Mouse (Mus musculus) cerebellum, postnatal 4 days (tissue): ENCODE measurements around the gene Nceh1.
"Not testable (repeated sequence)": the region's sequence is repeated elsewhere in the genome, so short reads cannot be mapped to it uniquely, and the experiment has no call there.

Experiments used
- DNase-seq, 2 experiments: peaks; one replicate each; pipeline ENCODE4 v3.0.0; 2022; ENCODE audit warnings: low spot score in 2 of 2, mixed read lengths in 1 of 2

The Nceh1 gene

DNA sequence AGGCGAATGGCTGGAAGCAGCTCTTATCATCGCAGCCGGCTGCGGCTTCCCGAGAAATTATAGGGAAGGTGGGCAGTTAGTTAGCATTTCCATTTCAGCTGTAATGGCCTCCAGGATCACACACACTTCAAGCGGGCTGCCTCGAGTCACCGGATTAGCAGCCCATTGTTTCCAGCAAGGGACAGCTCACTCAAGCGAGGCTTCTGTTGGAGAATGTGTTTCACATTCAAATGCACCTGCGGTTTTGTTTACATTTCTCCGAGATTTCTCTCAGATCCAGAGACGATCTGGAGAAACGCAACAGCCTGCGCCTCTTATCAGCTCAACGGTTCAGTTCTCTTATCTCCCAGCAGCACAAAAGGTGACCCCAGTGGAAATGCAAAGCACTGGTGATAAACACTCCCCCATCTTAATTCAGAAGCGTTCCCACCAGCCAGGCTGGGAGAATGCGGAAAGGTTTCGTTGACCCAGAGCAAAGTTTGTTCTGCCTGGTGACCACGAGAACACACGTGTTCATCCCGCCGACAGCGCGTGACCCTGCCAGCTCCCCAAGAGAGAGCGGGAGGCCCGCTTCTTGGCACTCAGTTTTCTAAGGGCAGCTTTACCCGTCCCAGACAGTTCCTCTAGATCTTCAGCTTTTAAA is 100.4 kb downstream of the Nceh1 start:
- peak in 1 of 2 experiments; percentile 5 for DNase-seq

- DNase-seq, result no peak
Observed at GRCm38 (mm10) chr3:27283796-27284195, 101.0 kb downstream of the Nceh1 start.

DNA sequence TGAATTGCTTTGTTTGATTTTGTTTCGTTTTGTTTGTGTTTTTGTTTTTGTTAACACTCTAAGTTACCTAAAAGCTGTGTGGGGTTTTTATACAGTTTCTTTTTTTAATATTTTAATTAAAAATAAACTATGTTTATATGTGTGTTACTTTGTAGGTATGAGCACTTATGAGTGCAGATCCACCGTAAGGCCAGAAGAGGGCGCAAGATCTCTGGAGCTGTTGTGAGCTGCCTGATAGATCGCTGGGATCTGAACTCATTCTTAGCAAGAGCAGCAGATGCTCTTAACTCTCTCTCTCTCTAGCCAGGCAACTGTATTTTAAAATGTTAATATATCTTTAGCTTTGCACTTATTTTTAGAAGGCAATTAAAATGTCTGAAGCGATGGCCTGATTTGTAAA is 101.5 kb downstream of the Nceh1 start:
- DNase-seq, result no peak

- no peak for DNase-seq
Observed at GRCm38 (mm10) chr3:27285072-27285471, 102.3 kb downstream of the Nceh1 start.

DNA sequence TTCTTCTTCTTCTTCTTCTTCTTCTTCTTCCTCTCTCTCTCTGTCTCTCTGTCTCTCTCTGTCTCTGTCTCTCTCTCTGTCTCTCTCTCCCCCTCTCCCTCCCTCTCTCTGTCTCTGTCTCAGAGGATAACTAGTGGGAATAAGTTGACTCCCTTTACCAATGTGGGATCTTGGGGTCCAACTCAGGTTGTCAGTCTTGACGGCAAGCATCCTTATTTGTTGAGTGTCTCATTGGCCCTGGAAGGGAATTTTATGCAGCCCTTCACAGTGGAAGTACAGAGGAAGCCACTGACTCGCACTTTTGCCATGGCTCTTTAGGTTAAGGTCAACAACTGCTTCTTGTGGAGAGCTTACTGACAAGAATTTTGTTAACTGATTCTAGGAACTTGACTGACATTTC is 105.5 kb downstream of the Nceh1 start:
- DNase-seq, result no peak

GRCm38 (mm10) chr3:27288909-27289308 is 106.1 kb downstream of the Nceh1 start:
- no peak for DNase-seq

- DNase-seq, result no peak
Observed at GRCm38 (mm10) chr3:27290285-27290684, 107.5 kb downstream of the Nceh1 start.

DNA sequence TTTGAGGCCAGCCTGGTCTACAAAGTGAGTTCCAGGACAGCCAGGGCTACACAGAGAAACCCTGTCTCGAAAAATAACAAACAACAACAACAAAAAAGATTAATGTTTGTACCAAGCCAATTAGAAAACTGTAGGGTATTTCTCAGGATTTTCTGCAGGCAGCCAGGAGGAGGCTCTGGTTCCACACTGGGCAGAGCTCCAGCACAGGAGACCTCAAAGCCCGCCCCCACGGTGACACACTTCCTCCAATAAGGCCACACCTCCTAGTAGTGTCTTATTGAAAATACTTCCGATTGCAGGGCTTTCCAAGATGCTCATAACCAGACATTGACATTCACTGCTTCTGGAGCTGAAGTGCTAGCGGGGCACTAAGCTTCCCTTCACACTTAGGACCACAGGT is 108.2 kb downstream of the Nceh1 start:
- not testable (repeated sequence) for DNase-seq

GRCm38 (mm10) chr3:27291411-27291810 is 108.6 kb downstream of the Nceh1 start:
- DNase-seq, result not testable (repeated sequence)

DNA sequence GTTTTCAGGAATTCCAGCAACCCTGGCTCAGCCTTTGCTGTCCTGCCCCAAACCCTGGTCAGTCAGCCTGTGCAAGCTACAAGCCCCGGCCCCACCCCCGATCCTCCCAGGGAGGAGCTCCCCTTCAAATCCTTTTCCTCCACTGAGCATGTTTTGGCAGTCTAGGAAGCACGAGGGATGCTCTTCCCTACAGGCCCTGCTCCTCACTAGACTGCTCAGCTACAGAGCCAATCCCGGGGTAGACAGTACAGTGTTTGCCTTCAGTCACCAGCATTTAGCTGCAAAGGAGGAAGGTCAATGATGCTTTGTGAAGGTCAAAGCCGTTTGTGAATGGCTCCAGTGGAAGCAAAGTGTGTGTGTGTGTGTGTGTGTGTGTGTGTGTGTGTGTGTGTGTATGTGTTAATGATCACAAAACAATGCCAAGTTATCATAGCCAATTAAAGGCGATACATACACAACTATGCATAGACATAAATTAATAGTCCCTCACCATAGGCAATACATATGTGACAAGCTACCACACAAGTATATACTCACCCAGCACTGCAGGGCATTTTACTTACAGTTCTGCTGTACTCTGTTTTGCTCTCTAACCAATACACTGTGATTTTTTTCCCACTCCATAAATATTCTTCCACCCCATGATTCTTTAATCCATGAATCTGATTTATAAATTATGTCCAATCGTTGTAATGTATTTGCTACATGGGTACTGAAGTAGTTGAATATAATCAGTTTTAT is 111.0 kb downstream of the Nceh1 start:
- no peak for DNase-seq

DNA sequence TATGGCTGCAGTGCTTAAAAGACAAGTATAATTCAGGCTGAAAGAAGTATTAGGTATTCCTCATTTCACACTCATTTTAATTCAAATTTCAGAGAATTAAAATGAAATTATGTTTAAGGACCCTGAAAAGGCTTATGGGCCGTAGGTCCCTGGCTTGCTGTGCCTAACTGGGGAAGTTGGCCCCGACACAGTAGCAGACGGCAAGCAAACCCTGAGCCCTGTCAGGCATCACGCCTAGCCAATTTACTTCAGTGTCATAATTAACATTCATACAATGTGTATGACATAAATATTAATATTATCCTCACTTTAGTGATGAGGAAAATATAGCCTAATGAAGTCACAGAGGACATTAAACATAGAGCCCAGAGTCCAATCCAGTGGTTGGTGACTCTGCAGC is 117.7 kb downstream of the Nceh1 start:
- DNase-seq, result no peak

GRCm38 (mm10) chr3:27302339-27303022 is 119.7 kb downstream of the Nceh1 start:
- DNase-seq, result no peak

DNA sequence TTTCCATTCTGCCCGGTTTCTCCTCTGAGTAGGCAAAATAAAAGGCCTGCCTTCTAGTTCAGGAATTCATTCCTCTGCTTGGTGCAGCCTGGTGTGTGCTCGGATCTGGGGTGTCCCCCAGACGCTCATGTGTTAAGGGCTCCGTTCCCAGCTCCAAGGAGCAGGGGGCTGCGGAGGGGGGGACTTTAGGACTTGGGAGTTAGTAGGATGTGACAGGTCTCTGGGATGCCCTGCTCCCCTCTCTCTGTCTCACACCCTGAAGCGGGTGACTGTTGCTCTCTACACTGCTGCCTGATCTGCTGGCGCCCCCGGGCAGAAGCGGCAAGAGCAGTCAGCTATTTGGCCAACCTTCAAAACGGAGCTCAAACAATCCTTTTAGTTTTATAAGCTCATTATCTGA is 124.0 kb downstream of the Nceh1 start:
- DNase-seq, result no peak

- DNase-seq, result no peak
Observed at GRCm38 (mm10) chr3:27310973-27311372, 128.2 kb downstream of the Nceh1 start.

DNA sequence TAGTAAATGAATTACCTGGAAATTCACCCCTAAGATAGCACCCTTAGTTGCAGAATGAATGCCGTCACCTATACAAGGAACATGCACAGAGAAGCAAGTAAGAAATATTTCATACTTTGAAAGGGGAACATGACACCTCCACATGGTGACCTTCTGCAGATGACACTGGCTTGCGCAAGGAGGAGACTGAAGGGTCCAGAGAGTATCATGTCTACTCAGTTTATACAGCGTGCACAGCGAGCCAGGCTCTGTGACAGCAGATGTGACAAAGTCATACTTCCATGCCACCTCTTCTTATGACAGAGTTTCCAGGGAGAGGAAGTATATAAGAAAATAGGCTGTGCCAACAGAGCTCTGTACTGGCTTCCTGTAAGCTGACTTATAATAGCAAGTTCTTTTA is 128.7 kb downstream of the Nceh1 start:
- no peak for DNase-seq

DNA sequence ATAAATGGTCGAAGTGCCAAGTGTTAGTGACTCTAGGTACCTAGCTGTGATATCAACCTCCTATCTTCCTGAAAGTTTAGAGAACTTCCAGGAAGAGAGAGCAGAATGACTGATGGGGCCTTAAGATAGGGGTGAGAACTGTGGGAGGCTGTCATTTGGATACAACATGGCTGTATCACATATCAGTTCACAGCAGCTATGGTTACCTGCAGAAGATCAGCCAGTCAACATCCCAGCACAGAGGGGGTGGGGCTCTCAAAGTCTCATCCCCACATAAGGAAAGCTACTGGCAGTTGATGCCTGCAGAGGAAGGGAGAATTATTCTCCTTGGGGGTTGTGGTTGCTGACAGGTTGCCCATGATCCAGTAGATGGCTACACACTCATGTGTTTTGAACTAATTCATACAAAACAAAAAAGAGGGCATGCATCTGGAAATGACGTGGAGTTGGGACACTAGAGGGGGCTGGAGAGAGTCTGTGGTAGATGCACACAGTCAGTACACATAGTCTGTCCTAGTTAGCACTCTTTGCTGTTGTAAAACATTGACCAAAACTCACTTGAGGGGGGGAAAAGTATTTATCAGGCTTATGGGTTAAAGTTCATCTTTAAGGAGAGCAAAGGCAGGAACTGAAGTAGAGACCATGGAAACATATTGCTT is 131.9 kb downstream of the Nceh1 start:
- DNase-seq, result no peak

DNA sequence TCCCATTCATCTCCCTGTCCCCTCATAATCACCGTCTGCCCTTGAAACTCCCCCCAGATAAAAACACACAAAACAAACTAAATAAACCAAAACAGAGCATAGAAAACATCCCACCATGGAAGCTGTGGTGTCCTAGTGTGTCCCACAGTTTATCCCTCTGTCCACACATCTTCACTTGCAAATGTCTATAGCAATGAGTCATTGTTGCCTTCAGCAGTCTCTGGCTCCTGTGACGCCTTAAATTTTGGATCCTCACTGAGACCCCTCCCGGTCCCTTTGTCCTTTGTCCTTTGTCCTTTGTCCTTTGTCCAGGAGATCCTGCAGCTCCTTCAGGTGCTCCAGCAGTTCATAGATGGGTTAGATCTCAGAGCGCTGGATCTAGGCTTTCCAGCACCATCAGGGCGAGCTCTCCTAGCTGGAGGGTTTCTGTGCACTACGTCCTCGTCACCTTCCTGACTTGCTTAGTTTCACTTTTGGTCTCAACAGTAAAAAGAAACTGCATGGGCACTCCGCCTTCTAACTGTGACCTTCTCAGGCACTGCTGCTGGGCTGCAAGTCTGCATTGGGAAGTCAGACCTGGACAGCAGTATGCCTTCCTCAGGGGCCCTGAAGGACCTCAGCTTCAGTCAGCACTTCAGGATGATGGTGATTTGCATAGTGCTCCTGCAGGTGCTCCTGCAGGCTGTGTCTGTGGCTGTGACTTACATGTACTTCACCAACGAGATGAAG is 134.0 kb downstream of the Nceh1 start, which contains the start of gene Tnfsf10:
Gene Tnfsf10 (plus strand): TSS at position 470 of the 729 bp plus-strand sequence.
- no peak for DNase-seq

- no peak for DNase-seq
Observed at GRCm38 (mm10) chr3:27317288-27318024, 134.7 kb downstream of the Nceh1 start.

DNA sequence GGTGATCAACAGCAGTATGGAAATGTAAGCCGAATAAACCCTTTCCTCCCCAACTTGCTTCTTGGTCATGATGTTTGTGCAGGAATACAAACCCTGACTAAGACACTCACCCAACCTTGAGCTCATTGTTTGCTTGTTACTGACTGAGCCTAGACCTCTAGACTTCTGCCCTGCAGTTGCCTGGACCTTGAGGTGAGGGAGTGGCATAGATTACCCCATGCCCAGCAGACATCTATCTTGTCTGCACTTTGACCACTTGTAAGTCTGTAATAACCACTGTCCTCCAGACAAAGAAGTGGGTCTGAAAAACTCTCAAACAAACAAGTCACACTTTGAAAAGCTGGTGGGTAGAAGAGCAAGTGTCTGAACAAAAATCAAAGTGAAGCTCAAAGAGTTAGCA is 136.9 kb downstream of the Nceh1 start:
- no peak for DNase-seq

DNA sequence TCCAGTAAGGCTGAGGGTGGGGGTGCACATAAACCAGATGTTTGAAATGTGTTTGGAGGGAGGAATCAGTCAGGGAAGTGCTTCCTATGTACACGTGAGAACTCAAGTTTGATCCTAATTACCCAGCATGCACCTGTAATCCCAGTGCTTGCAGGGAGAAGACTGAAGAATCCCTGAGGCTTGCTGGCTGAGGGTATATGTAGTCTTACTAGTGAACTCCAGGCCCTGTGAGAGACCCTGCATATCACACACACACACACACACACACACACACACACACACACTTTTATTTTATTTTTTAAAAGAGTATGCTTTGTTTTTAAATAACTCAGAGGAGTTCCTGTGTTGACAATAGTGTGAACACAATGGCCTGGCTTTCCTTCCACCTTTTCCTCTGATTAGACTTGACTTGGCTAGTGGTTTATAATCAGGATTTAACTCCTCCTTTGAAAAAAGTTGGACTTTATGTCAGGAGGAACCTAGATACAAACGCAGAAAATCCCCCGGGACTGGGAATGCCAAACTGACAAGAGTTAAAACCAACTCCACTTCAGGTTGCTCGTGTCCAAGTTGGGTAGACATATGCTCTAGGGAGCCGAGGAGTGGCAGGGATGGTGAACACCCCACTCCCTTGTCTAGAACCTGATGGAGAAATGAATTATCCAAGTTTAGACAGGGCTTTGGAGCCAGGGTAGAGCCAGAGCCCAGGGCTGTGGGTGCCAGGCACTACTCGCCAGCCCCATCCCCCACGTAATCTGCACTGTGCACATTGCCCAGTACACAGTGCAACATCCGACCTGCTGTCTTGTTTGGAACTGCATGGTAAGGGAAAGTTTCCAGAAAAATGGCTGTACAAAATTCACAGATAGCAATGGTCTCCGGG is 138.1 kb downstream of the Nceh1 start:
- no peak for DNase-seq
